Mouse (Mus musculus) ES-E14 (cell line): Measurements from ENCODE around the gene Kcnj4.

Experiments used
- CHD2 ChIP-seq: IDR thresholded peaks from 2 replicates; pipeline ENCODE4 v1.6.1; 2014; ENCODE audit warnings: mild to moderate bottlenecking, low read depth, low read length, inconsistent platforms
- HCFC1 ChIP-seq: IDR thresholded peaks from 2 replicates; pipeline ENCODE4 v1.6.1; 2012; ENCODE audit warnings: low read length, inconsistent platforms, borderline replicate concordance; ENCODE audit not compliant: insufficient read depth

- TF ChIP-seq HCFC1 (no peak), CHD2 (no peak)
Observed at GRCm38 (mm10) chr15:79443856-79444410, 61.1 kb downstream of the Kcnj4 start.
